Mouse (Mus musculus): Measurements from ENCODE around the gene Csnk2a1.

GRCm38 (mm10) chr2:152305480-152305879 lies 78.8 kb downstream of the Csnk2a1 start:
- TF ChIP-seq NELFE (IDR thresholded peaks at IDR 0.05; ENCODE audit: low read depth, low read length) (no peak), CTCF (IDR thresholded peaks at IDR 0.05 in 2 of 3, conservative IDR thresholded peaks at IDR 0.05 in 1 of 3; ENCODE audit: control insufficient read depth in 1 of 3, insufficient read depth in 1 of 3, low read depth in 2 of 3, low read length in 3 of 3, poor library complexity in 1 of 3, severe bottlenecking in 1 of 3) (no peak), USF1 (IDR thresholded peaks at IDR 0.05; ENCODE audit: low read depth, low read length) (no peak), BHLHE40 (IDR thresholded peaks at IDR 0.05; ENCODE audit: borderline replicate concordance, low read depth, low read length) (no peak), CHD1 (IDR thresholded peaks at IDR 0.05; ENCODE audit: low read depth, low read length) (no peak), ELF1 (IDR thresholded peaks at IDR 0.05; ENCODE audit: low read depth, low read length) (no peak), RCOR1 (IDR thresholded peaks at IDR 0.05; ENCODE audit: low read depth, low read length) (no peak), MYC (IDR thresholded peaks at IDR 0.05; ENCODE audit: low read depth, low read length) (no peak), TAL1 (IDR thresholded peaks at IDR 0.05; ENCODE audit: low read length) (no peak)

All from MEL (cell line).